Mouse (Mus musculus) urinary bladder, postnatal 4 days (tissue): ENCODE data around the gene Slc35f4.

Source experiments
- DNase-seq, 2 experiments: peaks; one replicate each; pipeline ENCODE4 v3.0.0; 2021 to 2022; ENCODE audit warnings: low spot score in 2 of 2

Gene Slc35f4

GRCm38 (mm10) chr14:49525931-49526291, at the start of gene Slc35f4:
Gene Slc35f4, minus strand, starts transcription at chr14:49526046.
- DNase-seq = no peak

GRCm38 (mm10) chr14:49568369-49568768, 42.5 kb upstream of the Slc35f4 start:
- no peak for DNase-seq

DNA sequence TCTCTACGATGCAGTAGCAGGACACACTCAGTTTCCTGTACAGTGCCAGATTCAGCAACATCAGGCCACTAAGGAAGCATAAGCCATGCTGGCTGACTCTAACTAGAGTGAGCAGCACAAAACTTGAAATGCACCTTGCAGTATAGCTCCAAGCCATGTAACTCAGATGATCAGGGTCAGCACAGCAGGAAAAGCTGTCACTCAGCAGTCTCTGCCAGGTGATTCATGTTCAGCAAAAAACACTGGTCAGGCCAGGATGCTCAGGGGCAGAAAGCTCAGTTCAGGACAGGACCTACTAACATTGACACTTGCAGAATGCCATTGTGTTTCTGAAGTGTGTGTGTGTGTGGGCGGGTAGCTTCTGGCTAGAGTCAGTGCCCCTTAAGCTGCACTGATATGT, 34.9 kb upstream of the Slc35f4 start:
- no peak for DNase-seq

- no peak for DNase-seq
These were observed 14.3 kb upstream of the Slc35f4 start for GRCm38 (mm10) chr14:49540104-49540503.

- DNase-seq = peak; percentile 45 to 72
These were observed 493 bp downstream of the Slc35f4 start for GRCm38 (mm10) chr14:49525176-49525930.

GRCm38 (mm10) chr14:49524665-49525064, 1.2 kb downstream of the Slc35f4 start:
- DNase-seq = no peak

- no peak for DNase-seq
These were observed 10.7 kb downstream of the Slc35f4 start for GRCm38 (mm10) chr14:49515096-49515665.

- no peak for DNase-seq
These were observed 11.7 kb downstream of the Slc35f4 start for GRCm38 (mm10) chr14:49514137-49514536.

DNA sequence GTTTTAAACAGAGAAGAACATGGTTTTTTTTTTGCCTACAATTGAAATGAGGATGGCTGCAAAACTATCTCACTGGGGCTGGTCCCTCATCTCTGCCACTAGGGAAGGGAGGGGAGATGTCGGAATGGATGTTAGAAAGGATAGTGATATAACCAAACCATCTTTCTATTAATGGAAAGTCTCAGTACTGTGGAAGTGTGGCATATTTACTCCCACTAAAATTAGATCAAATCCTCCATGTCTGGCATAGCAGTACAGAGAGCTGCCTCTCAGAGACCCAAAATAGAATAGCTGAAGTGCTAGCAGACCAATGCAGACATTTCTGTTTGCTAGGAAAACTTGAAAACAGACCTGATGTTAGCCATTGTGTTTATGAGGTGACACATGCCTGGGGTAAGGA, 30.7 kb downstream of the Slc35f4 start:
- DNase-seq = no peak

- DNase-seq = no peak
These were observed 32.1 kb downstream of the Slc35f4 start for GRCm38 (mm10) chr14:49493793-49494192.

- no peak for DNase-seq
These were observed 33.3 kb downstream of the Slc35f4 start for GRCm38 (mm10) chr14:49492506-49492905.

DNA sequence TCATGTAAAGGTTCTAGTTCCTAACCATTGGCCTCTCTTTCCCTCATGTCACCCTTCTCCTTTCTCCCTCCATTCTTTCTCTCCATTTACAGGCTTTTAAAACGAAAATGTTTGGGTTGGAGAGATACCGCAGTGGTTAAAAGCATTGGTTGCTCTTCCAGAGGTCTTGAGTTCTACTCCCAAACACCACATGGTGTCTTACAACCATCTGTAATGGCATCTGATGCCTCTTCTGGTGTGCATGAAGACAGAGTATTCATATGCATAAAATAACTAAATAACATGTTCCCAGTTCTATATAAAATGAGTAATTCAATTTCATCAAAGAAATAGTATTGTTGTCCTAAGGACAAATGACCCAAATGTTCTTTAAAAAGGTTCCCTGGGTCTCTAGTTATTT, 49.2 kb downstream of the Slc35f4 start:
- DNase-seq = no peak

DNA sequence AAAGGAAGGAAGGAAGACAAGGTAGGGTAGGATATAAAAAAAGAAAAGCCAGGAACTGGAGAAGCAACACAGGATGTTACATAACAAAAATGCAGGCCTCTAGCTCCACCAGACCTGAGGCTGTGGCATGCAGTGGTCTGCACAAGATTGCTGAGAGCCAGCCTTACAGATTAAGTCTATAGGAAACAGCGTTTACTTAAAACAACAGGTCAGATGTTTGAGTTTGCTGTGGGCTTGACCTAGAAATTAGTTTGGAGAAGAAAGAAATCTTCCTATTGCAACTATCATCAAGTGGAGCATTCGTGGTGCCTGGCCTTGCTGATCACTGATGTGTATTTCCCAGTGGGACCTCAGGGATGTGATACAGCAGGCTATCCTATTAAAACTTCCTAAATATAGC, 64.1 kb downstream of the Slc35f4 start:
- DNase-seq = no peak

DNA sequence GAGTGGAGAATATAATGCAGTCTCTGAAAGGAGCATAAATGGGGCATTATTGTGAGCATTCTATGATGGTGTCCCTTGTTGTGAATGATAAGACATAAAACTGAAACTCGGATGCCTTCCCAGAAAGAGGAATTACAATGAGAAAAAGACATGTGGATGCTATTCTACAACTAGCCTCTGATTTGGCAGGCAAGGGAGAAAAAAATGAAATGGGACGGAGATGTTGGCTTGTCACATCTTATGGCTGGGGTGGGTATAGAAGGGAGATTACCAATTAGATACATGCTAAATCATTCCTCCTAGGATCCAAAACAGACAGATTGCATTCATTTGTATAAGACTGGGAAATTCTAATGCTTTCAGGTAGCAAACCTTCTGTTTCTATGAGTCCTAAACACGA, 65.0 kb downstream of the Slc35f4 start:
- no peak for DNase-seq

DNA sequence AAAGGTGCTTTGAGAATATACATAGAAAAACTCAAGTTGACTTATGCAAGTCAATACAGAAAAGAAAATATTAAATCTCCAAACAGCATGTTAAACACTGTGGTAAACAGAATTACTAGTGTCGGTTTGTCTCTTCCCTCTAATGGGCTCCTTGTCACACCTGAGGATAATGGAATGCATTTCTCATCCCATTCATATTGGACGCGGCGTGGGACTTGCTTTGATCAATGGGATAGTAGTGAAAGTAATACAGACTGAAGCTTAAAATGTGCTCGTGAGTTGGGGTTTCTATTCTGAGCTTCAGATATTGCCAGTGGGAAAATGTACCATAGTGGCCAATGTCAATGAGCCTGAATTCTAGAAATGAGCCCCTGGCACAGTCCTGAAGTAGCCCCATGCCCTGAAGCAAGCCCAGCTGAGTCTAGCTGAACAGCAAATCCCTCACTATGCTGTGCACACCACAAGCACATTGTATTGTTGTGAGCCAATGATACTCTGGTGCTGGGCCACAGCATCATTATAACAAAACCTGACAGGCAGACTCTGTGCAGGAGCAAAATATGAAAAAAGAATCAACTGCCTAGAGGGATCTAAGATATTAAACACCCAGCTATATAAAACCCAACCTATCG, 71.4 kb downstream of the Slc35f4 start:
- no peak for DNase-seq

DNA sequence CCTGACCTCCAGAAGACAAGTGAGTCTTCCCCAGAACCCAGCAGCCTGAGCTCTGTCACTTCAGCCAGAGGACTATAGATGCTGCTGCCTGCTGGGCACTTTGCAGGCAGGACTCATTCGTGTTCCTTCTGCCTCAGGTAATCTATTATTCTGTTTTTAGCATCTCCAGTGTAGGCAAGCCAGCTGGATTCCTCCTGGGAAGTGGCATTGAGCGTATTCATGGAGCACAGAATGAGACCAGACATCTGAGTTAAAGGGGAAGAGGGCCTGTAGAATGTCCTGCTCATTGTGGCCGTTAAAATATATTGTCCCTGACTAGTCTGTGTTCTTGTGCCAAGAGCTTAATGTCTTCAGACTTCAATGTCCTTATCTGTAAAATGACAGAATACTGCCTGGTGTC, 72.1 kb downstream of the Slc35f4 start:
- no peak for DNase-seq

GRCm38 (mm10) chr14:49447669-49448068, 78.2 kb downstream of the Slc35f4 start:
- no peak for DNase-seq

DNA sequence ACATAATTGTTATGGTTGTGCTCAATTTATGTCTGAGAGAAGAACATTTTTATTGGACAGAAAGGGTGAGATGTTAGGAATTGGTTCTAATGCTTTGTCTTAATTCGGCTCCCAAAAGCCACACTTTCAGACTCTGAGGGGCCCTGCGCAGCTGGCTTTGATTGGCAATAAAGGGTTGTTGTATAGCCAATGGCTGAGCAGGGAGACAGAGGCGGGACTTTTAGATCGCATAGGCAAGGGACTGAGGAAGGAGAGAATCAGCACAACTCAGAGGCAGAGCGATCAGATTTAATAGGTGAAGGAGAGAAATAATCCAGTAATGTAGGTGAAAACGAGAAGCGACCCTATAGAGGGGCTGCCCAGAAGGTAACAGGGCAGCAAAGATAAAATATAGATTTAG, 79.4 kb downstream of the Slc35f4 start:
- no peak for DNase-seq

- DNase-seq = no peak
These were observed 89.0 kb downstream of the Slc35f4 start for GRCm38 (mm10) chr14:49436811-49437210.

GRCm38 (mm10) chr14:49431821-49432220, 94.0 kb downstream of the Slc35f4 start:
- no peak for DNase-seq

DNA sequence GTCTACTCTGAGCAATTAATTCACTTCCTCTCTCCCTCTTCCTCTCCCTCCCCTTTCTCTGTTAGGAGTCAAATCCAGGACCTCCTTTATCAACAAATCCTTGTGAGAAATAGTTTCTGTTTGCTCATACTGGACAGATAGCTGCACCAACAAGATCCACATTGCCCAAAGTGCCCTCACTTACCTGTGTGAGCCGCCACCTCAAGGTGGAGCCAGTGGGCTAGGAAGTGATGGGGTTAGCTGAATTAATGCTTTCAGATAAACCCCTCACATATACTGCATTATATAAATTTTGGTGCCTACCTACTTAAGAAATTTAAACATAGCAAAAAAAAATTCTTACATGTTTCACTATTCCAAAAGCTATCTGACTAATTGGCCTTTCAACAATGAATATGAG, 133.4 kb downstream of the Slc35f4 start:
- no peak for DNase-seq

DNA sequence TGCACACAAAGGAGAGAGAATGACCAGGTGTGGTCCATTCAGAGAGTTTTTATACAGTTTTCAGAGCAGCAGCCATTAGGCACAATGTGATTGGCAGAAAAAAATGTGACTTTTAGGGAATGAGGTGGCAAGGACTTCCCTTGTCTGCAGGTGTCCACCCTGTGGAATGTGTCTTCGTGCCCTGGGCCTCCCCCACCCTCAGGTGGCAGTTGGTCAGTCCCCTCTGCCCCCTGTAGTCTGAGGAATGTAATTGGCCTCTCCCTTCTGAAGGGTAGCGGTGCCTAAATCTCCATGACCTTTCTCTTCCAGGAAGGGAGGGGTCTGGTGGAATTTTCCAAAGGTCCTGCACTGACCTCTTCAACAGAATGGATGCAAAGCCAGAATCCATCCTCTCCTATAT, 163.7 kb downstream of the Slc35f4 start:
- no peak for DNase-seq

DNA sequence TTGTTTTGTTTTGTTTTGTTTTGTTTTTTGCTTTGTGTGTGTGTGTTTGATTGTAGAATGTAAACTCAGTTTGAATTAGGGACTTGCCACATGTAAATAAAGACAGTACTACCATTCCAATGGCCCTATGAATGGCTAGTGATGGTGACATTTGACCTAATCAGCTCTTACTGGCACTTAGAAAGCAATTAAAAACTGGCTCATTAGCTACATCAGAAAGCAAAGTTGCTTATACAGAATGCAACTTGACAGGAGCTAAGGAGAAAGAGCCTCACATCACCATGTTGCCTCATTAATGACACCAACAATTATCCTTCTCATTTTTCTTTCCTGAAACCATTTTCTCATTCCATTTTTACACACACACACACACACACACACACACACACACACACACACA, 170.3 kb downstream of the Slc35f4 start:
- DNase-seq = no peak
